Mouse (Mus musculus) forebrain, postnatal 0 days (tissue): ENCODE measurements at regions not wholly inside any gene's neighbourhood (a gene's known extent, or its start where the extent isn't known, plus 50 kb on each side); places are given as distances from the start of the nearest gene placed in this dataset.

Experiments
- ATAC-seq: fragments of 200-750 bp; cut with Nextera tagmentation; 2 replicates; pipeline ENCODE4 v1.8.0; 2017; ENCODE audit warnings: mild to moderate bottlenecking, moderate library complexity
- DNase-seq: peaks from one replicate; pipeline ENCODE4 v3.0.0-alpha.2; 2015
- H3K27ac ChIP-seq: fragments of 300-500 bp; sonication (generic); 2 replicates; pipeline ENCODE4 v1.5.1; 2014; ENCODE audit warnings: low read depth, mild to moderate bottlenecking, antibody characterized with exemption, low read length, moderate library complexity, mixed read lengths
- H3K27me3 ChIP-seq: fragments of 300-500 bp; sonication (generic); 2 replicates; pipeline ENCODE4 v1.6.1; 2014; ENCODE audit warnings: mild to moderate bottlenecking, low read length, mixed read lengths; ENCODE audit not compliant: insufficient read depth
- H3K36me3 ChIP-seq: fragments of 300-500 bp; sonication (generic); 2 replicates; pipeline ENCODE4 v1.6.1; 2014; ENCODE audit warnings: mild to moderate bottlenecking, moderate library complexity; ENCODE audit not compliant: insufficient read depth
- H3K4me1 ChIP-seq: fragments of 300-500 bp; sonication (generic); 2 replicates; pipeline ENCODE4 v1.6.1; 2014; ENCODE audit warnings: antibody characterized with exemption; ENCODE audit not compliant: insufficient read depth
- H3K4me2 ChIP-seq: fragments of 300-500 bp; sonication (generic); 2 replicates; pipeline ENCODE4 v1.6.1; 2014; ENCODE audit warnings: low read depth, mild to moderate bottlenecking, moderate library complexity
- H3K4me3 ChIP-seq: fragments of 300-500 bp; sonication (generic); 2 replicates; pipeline ENCODE4 v1.5.1; 2014; ENCODE audit warnings: low read depth, low read length, mixed read lengths
- H3K9ac ChIP-seq: fragments of 300-500 bp; sonication (generic); 2 replicates; pipeline ENCODE4 v1.6.1; 2014; ENCODE audit warnings: mild to moderate bottlenecking
- H3K9me3 ChIP-seq: fragments of 300-500 bp; sonication (generic); 2 replicates; pipeline ENCODE4 v1.6.1; 2016; ENCODE audit warnings: low read length
- CTCF ChIP-seq: sonication (generic); IDR thresholded peaks from 2 replicates; pipeline ENCODE4 v1.5.1; 2016; ENCODE audit warnings: antibody characterized with exemption, control low read depth, low read depth
- WGBS: fragments of 180-500 bp; shearing (Covaris S2); extraction: QIAGEN DNeasy Blood & Tissue Kit; methylation state at CpG from one replicate; pipeline ENCODE4 v1.1.7; 2014; 5-methylcytosine and 5-hydroxymethylcytosine counted together

DNA sequence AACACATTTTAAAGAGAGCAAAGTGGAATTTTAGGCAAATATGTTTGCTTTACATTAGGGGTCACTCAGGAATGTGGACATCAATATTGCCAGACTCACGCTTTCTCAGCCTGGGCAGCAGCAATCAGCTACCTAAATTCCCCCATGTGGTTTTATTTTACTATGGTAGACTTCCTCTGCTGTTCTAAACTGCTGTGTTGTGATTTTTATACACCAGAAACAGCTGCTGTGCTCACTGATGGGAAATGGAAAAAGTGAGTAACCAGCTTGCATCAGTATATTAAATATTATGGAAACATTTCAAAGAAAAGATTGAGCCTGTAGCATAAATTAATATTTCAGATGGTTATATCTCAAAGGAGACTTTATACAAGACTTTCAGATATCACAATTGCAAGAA is 945.3 kb upstream of the B3galt2 start:
- no peak overlapping the region for H3K4me3 ChIP-seq
- no peak for DNase-seq
- no peak overlapping the region for H3K4me2 ChIP-seq
- no peak overlapping the region for H3K27ac ChIP-seq
- H3K9ac ChIP-seq: no peak overlapping the region
- WGBS: 86% methylated on average over 1 of the region's 1 CpGs
- no peaks in the 10 kb centered on the region for H3K27me3 ChIP-seq
- no peak for ATAC-seq
- H3K9me3 ChIP-seq: no peaks in the 10 kb centered on the region
- no peaks in the 10 kb centered on the region for H3K36me3 ChIP-seq
- no peaks in the 10 kb centered on the region for H3K4me1 ChIP-seq
- no peak for TF ChIP-seq CTCF

DNA sequence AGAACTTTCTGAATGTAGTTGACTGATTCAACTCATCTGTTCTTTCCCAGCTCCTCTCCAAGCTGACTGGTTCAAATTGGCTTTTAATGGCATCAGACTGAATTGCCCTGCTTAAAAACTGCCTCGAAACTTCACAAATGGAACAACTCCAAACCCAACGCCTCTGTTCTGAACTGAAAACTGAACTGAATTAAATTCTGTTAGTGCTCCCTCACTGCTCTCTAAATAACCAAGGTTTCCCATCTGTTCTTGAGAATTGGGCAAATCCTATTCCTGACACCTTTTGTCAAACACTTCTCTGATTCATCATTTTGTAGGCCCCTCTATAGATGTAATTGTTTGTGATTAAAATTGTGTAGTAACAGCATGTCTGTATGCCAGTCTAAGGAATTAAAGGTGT is 932.2 kb upstream of the B3galt2 start:
- no peak overlapping the region for H3K4me2 ChIP-seq
- no peak overlapping the region for H3K27ac ChIP-seq
- ATAC-seq (no peak), DNase-seq (no peak)
- H3K4me1 ChIP-seq: no peaks in the 10 kb centered on the region
- H3K9ac ChIP-seq: no peak overlapping the region
- WGBS: 46% methylated on average over 2 of the region's 2 CpGs
- no peaks in the 10 kb centered on the region for H3K36me3 ChIP-seq
- TF ChIP-seq CTCF: no peak
- no peaks in the 10 kb centered on the region for H3K9me3 ChIP-seq
- no peak overlapping the region for H3K4me3 ChIP-seq
- H3K27me3 ChIP-seq: no peaks in the 10 kb centered on the region

DNA sequence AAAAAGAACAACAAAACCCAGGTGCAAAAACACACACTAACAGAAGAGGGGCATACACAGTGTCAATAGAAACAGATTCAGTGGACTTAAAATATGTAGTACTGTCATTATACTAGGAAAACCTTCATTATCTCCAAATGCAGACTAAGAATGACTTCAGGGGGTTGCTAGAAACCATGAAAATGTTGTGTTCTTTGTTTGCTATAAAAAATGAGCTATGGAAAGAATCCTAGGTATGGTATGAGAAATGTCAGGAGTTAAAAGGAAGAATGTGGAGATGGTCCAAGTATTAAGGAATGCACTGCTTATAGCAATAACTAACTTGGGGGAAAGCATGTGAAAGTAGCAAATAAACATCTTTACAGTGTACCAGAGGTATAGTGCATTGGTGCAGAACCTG is 910.2 kb upstream of the B3galt2 start:
- TF ChIP-seq CTCF: no peak
- H3K27me3 ChIP-seq: no peaks in the 10 kb centered on the region

GRCm38 (mm10) chr1:142734108-142734507 is 906.4 kb upstream of the B3galt2 start:
- Histone ChIP-seq H3K4me2 (no peak overlapping the region), H3K27me3 (no peaks in the 10 kb centered on the region), H3K27ac (no peak overlapping the region), H3K9me3 (no peaks in the 10 kb centered on the region), H3K4me1 (no peaks in the 10 kb centered on the region), H3K36me3 (no peaks in the 10 kb centered on the region), H3K4me3 (no peak overlapping the region), H3K9ac (no peak overlapping the region)
- DNase-seq (no peak), ATAC-seq (peak; percentile 23; the same call in 1 of the 2 replicates)
- TF ChIP-seq CTCF: no peak

More for the DNA sequence above, 910.2 kb upstream of the B3galt2 start:
- Histone ChIP-seq H3K4me2 (no peak overlapping the region), H3K36me3 (no peaks in the 10 kb centered on the region), H3K4me3 (no peak overlapping the region), H3K27ac (no peak overlapping the region), H3K9me3 (no peaks in the 10 kb centered on the region), H3K9ac (no peak overlapping the region), H3K4me1 (no peaks in the 10 kb centered on the region)
- no peak for DNase-seq
- no peak for ATAC-seq

GRCm38 (mm10) chr1:142738376-142738775 is 902.1 kb upstream of the B3galt2 start:
- TF ChIP-seq CTCF: no peak
- no peaks in the 10 kb centered on the region for H3K4me1 ChIP-seq
- no peak overlapping the region for H3K9ac ChIP-seq
- H3K9me3 ChIP-seq: no peaks in the 10 kb centered on the region
- no peaks in the 10 kb centered on the region for H3K36me3 ChIP-seq
- H3K4me2 ChIP-seq: no peak overlapping the region
- DNase-seq: no peak
- no peak overlapping the region for H3K27ac ChIP-seq
- WGBS: 97% methylated on average over 2 of the region's 2 CpGs
- no peak for ATAC-seq
- H3K27me3 ChIP-seq: no peaks in the 10 kb centered on the region
- no peak overlapping the region for H3K4me3 ChIP-seq

DNA sequence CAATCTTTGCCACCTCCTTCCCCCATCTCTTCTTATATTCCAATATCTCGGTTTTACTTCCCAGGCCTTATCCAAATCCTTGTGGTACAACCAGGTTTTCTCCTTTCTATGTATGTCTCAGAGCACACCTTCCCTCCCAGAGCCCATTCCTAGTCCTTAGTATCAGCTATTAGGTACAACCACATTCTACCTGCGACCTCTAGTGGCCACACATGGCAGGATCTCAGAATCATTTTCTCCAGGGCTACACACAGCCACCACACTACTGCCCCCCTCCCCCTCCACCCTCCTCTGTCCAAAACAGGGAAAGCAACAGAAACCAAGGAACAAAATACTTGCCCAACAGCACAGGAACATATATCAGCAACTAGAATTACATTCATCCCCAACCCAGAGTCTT is 898.2 kb upstream of the B3galt2 start:
- peak; percentile 17 for DNase-seq
- Histone ChIP-seq H3K4me1 (no peaks in the 10 kb centered on the region), H3K4me2 (no peak overlapping the region), H3K36me3 (no peaks in the 10 kb centered on the region), H3K9ac (no peak overlapping the region), H3K4me3 (no peak overlapping the region), H3K9me3 (no peaks in the 10 kb centered on the region), H3K27ac (no peak overlapping the region), H3K27me3 (no peaks in the 10 kb centered on the region)
- WGBS: 13% methylated on average over 2 of the region's 2 CpGs
- TF ChIP-seq CTCF: peak; percentile 62
- ATAC-seq: no peak; the same call in 1 of the 2 replicates

DNA sequence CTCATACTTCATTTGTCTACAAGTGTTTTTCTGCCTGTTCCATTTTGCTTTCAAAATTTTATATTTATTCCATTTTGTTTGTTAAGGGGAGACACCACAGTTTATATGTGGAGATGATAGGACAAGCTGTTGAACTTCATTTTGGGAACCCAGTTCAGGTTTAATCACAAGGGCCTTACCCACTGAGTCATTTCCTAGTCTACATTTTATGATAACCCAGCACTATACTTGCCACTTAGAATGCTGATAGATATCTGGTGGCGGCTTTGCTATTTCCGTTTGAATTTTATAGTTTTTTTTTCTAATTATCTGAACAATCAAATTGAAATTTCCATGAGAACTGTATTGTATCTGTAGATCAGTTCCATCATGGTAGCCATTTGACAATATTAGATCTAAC is 869.5 kb upstream of the B3galt2 start:
- no peak for TF ChIP-seq CTCF
- Histone ChIP-seq H3K27ac (no peak overlapping the region), H3K9ac (no peak overlapping the region), H3K4me2 (no peak overlapping the region), H3K4me1 (no peaks in the 10 kb centered on the region), H3K9me3 (no peaks in the 10 kb centered on the region), H3K36me3 (no peaks in the 10 kb centered on the region), H3K27me3 (no peaks in the 10 kb centered on the region), H3K4me3 (no peak overlapping the region)
- ATAC-seq: no peak
- DNase-seq: no peak
- 95% methylated on average over 2 of the region's 2 CpGs for WGBS
